Mouse (Mus musculus) heart, adult 2 months (tissue): ENCODE results near the gene Lrrc25.

Experiments
- CTCF ChIP-seq: fragments of 200-600 bp; IDR thresholded peaks from 2 replicates; pipeline ENCODE4 v1.8.1; 2022; ENCODE audit warnings: antibody characterized with exemption, mild to moderate bottlenecking, moderate library complexity
- EP300 ChIP-seq: fragments of 200-500 bp; IDR thresholded peaks from 2 replicates; pipeline ENCODE4 v1.6.1; 2011; ENCODE audit warnings: low read depth, low read length, control low read depth; ENCODE audit not compliant: insufficient read depth

- TF ChIP-seq EP300 = no peak
- no peak for TF ChIP-seq CTCF
These were observed 8.4 kb upstream of the Lrrc25 start for GRCm38 (mm10) chr8:70607603-70607897.
